Mouse (Mus musculus) heart, adult 9 months (tissue): Measurements from ENCODE around the gene Mbnl2.

Experiments used
- DNase-seq, 2 experiments: peaks; one replicate each; pipeline ENCODE4 v3.0.0; 2022; ENCODE audit warnings: low spot score in 2 of 2

Gene Mbnl2

GRCm38 (mm10) chr14:120382179-120382578 lies 106.7 kb downstream of the Mbnl2 start:
- DNase-seq, result no peak

GRCm38 (mm10) chr14:120383186-120383851 lies 107.8 kb downstream of the Mbnl2 start:
- DNase-seq, result no peak

GRCm38 (mm10) chr14:120384615-120385014 lies 109.1 kb downstream of the Mbnl2 start:
- no peak for DNase-seq

GRCm38 (mm10) chr14:120387293-120387692 lies 111.8 kb downstream of the Mbnl2 start:
- DNase-seq, result peak; percentile 75

GRCm38 (mm10) chr14:120388818-120389691 lies 113.6 kb downstream of the Mbnl2 start:
- DNase-seq, result no peak

- DNase-seq, result no peak
These were observed 114.9 kb downstream of the Mbnl2 start for GRCm38 (mm10) chr14:120390231-120390944.

- DNase-seq, result no peak
These were observed 116.2 kb downstream of the Mbnl2 start for GRCm38 (mm10) chr14:120391701-120392100.

GRCm38 (mm10) chr14:120392441-120392840 lies 117.0 kb downstream of the Mbnl2 start:
- no peak for DNase-seq

GRCm38 (mm10) chr14:120393441-120393840 lies 118.0 kb downstream of the Mbnl2 start:
- DNase-seq, result no peak

GRCm38 (mm10) chr14:120394216-120394615 lies 118.7 kb downstream of the Mbnl2 start:
- DNase-seq, result no peak

- no peak for DNase-seq
These were observed 119.4 kb downstream of the Mbnl2 start for GRCm38 (mm10) chr14:120394827-120395226.

GRCm38 (mm10) chr14:120395501-120395900 lies 120.0 kb downstream of the Mbnl2 start:
- DNase-seq, result no peak

GRCm38 (mm10) chr14:120397871-120398647 lies 122.6 kb downstream of the Mbnl2 start:
- peak; percentile 61 to 77 for DNase-seq

GRCm38 (mm10) chr14:120399614-120400013 lies 124.1 kb downstream of the Mbnl2 start:
- DNase-seq, result no peak

- no peak for DNase-seq
These were observed 125.7 kb downstream of the Mbnl2 start for GRCm38 (mm10) chr14:120401158-120401557.

GRCm38 (mm10) chr14:120402715-120403114 lies 127.2 kb downstream of the Mbnl2 start:
- DNase-seq, result no peak

- no peak for DNase-seq
These were observed 128.9 kb downstream of the Mbnl2 start for GRCm38 (mm10) chr14:120404364-120404763.

- no peak for DNase-seq
These were observed 129.5 kb downstream of the Mbnl2 start for GRCm38 (mm10) chr14:120404811-120405582.

- DNase-seq, result no peak
These were observed 130.1 kb downstream of the Mbnl2 start for GRCm38 (mm10) chr14:120405597-120405996.

- DNase-seq, result no peak
These were observed 130.8 kb downstream of the Mbnl2 start for GRCm38 (mm10) chr14:120406271-120406670.

- DNase-seq, result peak in 1 of 2 experiments; percentile 34
These were observed 131.4 kb downstream of the Mbnl2 start for GRCm38 (mm10) chr14:120406820-120407219.
